Mouse (Mus musculus) CH12.LX (cell line): ENCODE measurements around the gene Defb25. TPM values are rescaled to one million over a fixed set of nuclear protein-coding genes. Genes with fewer than 3 reads are reported as not detected.

Source experiments
- DNase-seq: peaks from one replicate; pipeline ENCODE4 v3.0.0-alpha.2; 2013; ENCODE audit errors: extremely low read depth
- H3K27ac ChIP-seq: 2 replicates; pipeline ENCODE4 v1.5.1; 2012; ENCODE audit warnings: low read depth, mild to moderate bottlenecking, control low read depth, moderate library complexity; ENCODE audit not compliant: insufficient read depth
- H3K27me3 ChIP-seq: replicated peaks from 2 replicates; pipeline ENCODE3; 2012; ENCODE audit warnings: inconsistent platforms
- H3K36me3 ChIP-seq, 2 experiments: replicated peaks in 1 of 2; 2 replicates each; pipeline versions ENCODE3 to v1.6.1; 2012; ENCODE audit warnings: inconsistent platforms in 1 of 2, low read length in 1 of 2, mild to moderate bottlenecking in 1 of 2, mixed read lengths in 1 of 2, moderate library complexity in 1 of 2; ENCODE audit not compliant: control insufficient read depth in 1 of 2, insufficient read depth in 1 of 2
- H3K4me1 ChIP-seq, 2 experiments: 2 replicates each; pipeline ENCODE4 v1.6.1; 2012; ENCODE audit warnings: inconsistent platforms in 1 of 2, moderate library complexity in 1 of 2; ENCODE audit not compliant: insufficient read depth in 2 of 2, control insufficient read depth in 1 of 2
- H3K4me2 ChIP-seq: 2 replicates; pipeline ENCODE4 v1.6.1; 2012; ENCODE audit warnings: low read depth, mild to moderate bottlenecking, control low read depth; ENCODE audit not compliant: poor library complexity, insufficient read depth, severe bottlenecking
- H3K4me3 ChIP-seq, 3 experiments: fragments of 150-350 bp in 1 of 3; sonication (generic) in 1 of 3; replicated peaks in 1 of 3; 2 replicates each; pipeline versions ENCODE3 to v1.5.1; 2011 to 2012; ENCODE audit warnings: low read depth in 2 of 3, low read length in 2 of 3, mild to moderate bottlenecking in 2 of 3, moderate library complexity in 2 of 3, control low read depth in 1 of 3, improper control_type of control experiment in 1 of 3, inconsistent platforms in 1 of 3, mixed read lengths in 1 of 3; ENCODE audit not compliant: poor library complexity in 1 of 3
- H3K79me2 ChIP-seq: replicated peaks from 2 replicates; pipeline ENCODE4 v1.6.1; 2012; ENCODE audit warnings: mild to moderate bottlenecking, moderate library complexity; ENCODE audit not compliant: control insufficient read depth, poor library complexity, insufficient read depth, severe bottlenecking; ENCODE audit errors: extremely low read depth
- H3K9ac ChIP-seq: 2 replicates; pipeline ENCODE4 v1.6.1; 2012; ENCODE audit warnings: low read depth, mild to moderate bottlenecking, control low read depth, moderate library complexity; ENCODE audit not compliant: insufficient read depth
- H3K9me3 ChIP-seq: replicated peaks from 2 replicates; pipeline ENCODE3; 2012; ENCODE audit warnings: low read length, inconsistent platforms, mixed read lengths
- BHLHE40 ChIP-seq: IDR thresholded peaks from 2 replicates; pipeline ENCODE4 v1.6.1; 2011; ENCODE audit warnings: mild to moderate bottlenecking, low read depth, low read length, improper control_type of control experiment
- CHD1 ChIP-seq: IDR thresholded peaks from 2 replicates; pipeline ENCODE4 v1.6.1; 2012; ENCODE audit warnings: low read depth, low read length, improper control_type of control experiment, inconsistent platforms
- CHD2 ChIP-seq: IDR thresholded peaks from 2 replicates; pipeline ENCODE4 v1.6.1; 2011; ENCODE audit warnings: low read length, improper control_type of control experiment
- CTCF ChIP-seq, 2 experiments: IDR thresholded peaks in 1 of 2; conservative IDR thresholded peaks in 1 of 2; 2 replicates each; pipeline ENCODE4 v1.5.1; 2011 to 2012; ENCODE audit warnings: low read depth in 2 of 2, low read length in 2 of 2, improper control_type of control experiment in 1 of 2, inconsistent platforms in 1 of 2, mild to moderate bottlenecking in 1 of 2, moderate library complexity in 1 of 2
- E2F4 ChIP-seq: IDR thresholded peaks from 2 replicates; pipeline ENCODE4 v1.6.1; 2011; ENCODE audit warnings: low read depth, low read length, improper control_type of control experiment; ENCODE audit not compliant: insufficient replicate concordance
- ELF1 ChIP-seq: IDR thresholded peaks from 2 replicates; pipeline ENCODE4 v1.6.1; 2014; ENCODE audit warnings: low read depth, mild to moderate bottlenecking, inconsistent platforms, low read length, improper control_type of control experiment
- EP300 ChIP-seq: IDR thresholded peaks from 2 replicates; pipeline ENCODE4 v1.6.1; 2011; ENCODE audit warnings: low read length, improper control_type of control experiment
- ETS1 ChIP-seq: conservative IDR thresholded peaks from 2 replicates; pipeline ENCODE4 v1.6.1; 2012; ENCODE audit warnings: low read depth, mild to moderate bottlenecking, inconsistent platforms, low read length, improper control_type of control experiment, moderate library complexity
- HCFC1 ChIP-seq: IDR thresholded peaks from 2 replicates; pipeline ENCODE4 v1.6.1; 2012; ENCODE audit warnings: low read depth, mild to moderate bottlenecking, inconsistent platforms, low read length, improper control_type of control experiment
- JUN ChIP-seq: IDR thresholded peaks from 2 replicates; pipeline ENCODE4 v1.6.1; 2011; ENCODE audit warnings: low read depth, mild to moderate bottlenecking, low read length, improper control_type of control experiment, moderate library complexity; ENCODE audit not compliant: insufficient read depth
- KAT2A ChIP-seq: IDR thresholded peaks from 2 replicates; pipeline ENCODE4 v1.6.1; 2012; ENCODE audit warnings: low read length, improper control_type of control experiment, inconsistent platforms; ENCODE audit not compliant: insufficient replicate concordance
- MAFK ChIP-seq: IDR thresholded peaks from 2 replicates; pipeline ENCODE4 v1.6.1; 2011; ENCODE audit warnings: low read length, improper control_type of control experiment; ENCODE audit not compliant: insufficient replicate concordance
- MAX ChIP-seq: IDR thresholded peaks from 2 replicates; pipeline ENCODE4 v1.6.1; 2011; ENCODE audit warnings: low read length, improper control_type of control experiment
- MXI1 ChIP-seq: IDR thresholded peaks from 2 replicates; pipeline ENCODE4 v1.6.1; 2011; ENCODE audit warnings: mild to moderate bottlenecking, low read depth, low read length, improper control_type of control experiment
- MYC ChIP-seq: IDR thresholded peaks from 2 replicates; pipeline ENCODE4 v1.6.1; 2011; ENCODE audit warnings: low read depth, mild to moderate bottlenecking, improper control_type of control experiment, low read length
- NELFE ChIP-seq: IDR thresholded peaks from 2 replicates; pipeline ENCODE4 v1.6.1; 2011; ENCODE audit warnings: low read depth, low read length, improper control_type of control experiment
- POLR2A ChIP-seq: IDR thresholded peaks from 2 replicates; pipeline ENCODE4 v1.6.1; 2011; ENCODE audit warnings: low read depth, mild to moderate bottlenecking, improper control_type of control experiment, low read length
- POLR2AphosphoS2 ChIP-seq: IDR thresholded peaks from 2 replicates; pipeline ENCODE4 v1.6.1; 2011; ENCODE audit warnings: low read depth, low read length, improper control_type of control experiment
- RAD21 ChIP-seq: IDR thresholded peaks from 2 replicates; pipeline ENCODE4 v1.6.1; 2011; ENCODE audit warnings: low read depth, mild to moderate bottlenecking, low read length, improper control_type of control experiment, moderate library complexity
- RCOR1 ChIP-seq: conservative IDR thresholded peaks from 2 replicates; pipeline ENCODE4 v1.6.1; 2012; ENCODE audit warnings: low read depth, mild to moderate bottlenecking, inconsistent platforms, low read length, improper control_type of control experiment
- SIN3A ChIP-seq: IDR thresholded peaks from 2 replicates; pipeline ENCODE4 v1.6.1; 2012; ENCODE audit warnings: low read length, improper control_type of control experiment, inconsistent platforms
- SMC3 ChIP-seq: IDR thresholded peaks from 2 replicates; pipeline ENCODE4 v1.6.1; 2011; ENCODE audit warnings: low read depth, low read length, improper control_type of control experiment
- TBP ChIP-seq: conservative IDR thresholded peaks from 2 replicates; pipeline ENCODE4 v1.6.1; 2011; ENCODE audit warnings: low read depth, low read length, improper control_type of control experiment
- TCF12 ChIP-seq: IDR thresholded peaks from 2 replicates; pipeline ENCODE4 v1.6.1; 2014; ENCODE audit warnings: low read depth, mild to moderate bottlenecking, inconsistent platforms, low read length, improper control_type of control experiment
- UBTF ChIP-seq: IDR thresholded peaks from 2 replicates; pipeline ENCODE4 v1.6.1; 2012; ENCODE audit warnings: low read depth, mild to moderate bottlenecking, inconsistent platforms, low read length, improper control_type of control experiment, moderate library complexity
- USF1 ChIP-seq: IDR thresholded peaks from 2 replicates; pipeline ENCODE4 v1.6.1; 2014; ENCODE audit warnings: low read depth, mild to moderate bottlenecking, inconsistent platforms, low read length, improper control_type of control experiment
- USF2 ChIP-seq: conservative IDR thresholded peaks from 2 replicates; pipeline ENCODE4 v1.6.1; 2011; ENCODE audit warnings: low read depth, low read length, improper control_type of control experiment
- ZC3H11A ChIP-seq: IDR thresholded peaks from 2 replicates; pipeline ENCODE4 v1.6.1; 2012; ENCODE audit warnings: low read depth, mild to moderate bottlenecking, inconsistent platforms, low read length, improper control_type of control experiment
- ZMIZ1 ChIP-seq: IDR thresholded peaks from 2 replicates; pipeline ENCODE4 v1.6.1; 2012; ENCODE audit warnings: low read depth, mild to moderate bottlenecking, inconsistent platforms, low read length, improper control_type of control experiment
- ZNF384 ChIP-seq: IDR thresholded peaks from 2 replicates; pipeline ENCODE4 v1.6.1; 2012; ENCODE audit warnings: low read depth, low read length, improper control_type of control experiment, inconsistent platforms
- dilution Hi-C: fragments of 300-500 bp; cut with MboI; formaldehyde crosslinking; loops from 2 replicates; pipeline ENCODE4 v1.14.3; 2020; ENCODE audit warnings: low sequenced_read_pairs; ENCODE audit not compliant: extremely low pct_unique_long_range_greater_than_20kb, extremely low pct_ligation_motif_present
- in situ Hi-C: fragments of 300-500 bp; cut with MboI; formaldehyde crosslinking; loops from 3 replicates; pipeline ENCODE4 v1.14.3; 2019; ENCODE audit warnings: low sequenced_read_pairs, low pct_ligation_motif_present, low pct_unique_long_range_greater_than_20kb, mixed read lengths
- polyA plus RNA-seq: library from polyadenylated mRNA; unstranded; fragments of >175 nt; gene quantifications from 2 replicates; pipeline ENCODE4 v1.2.1, GENCODE M21; 2012; ENCODE audit warnings: low read depth; ENCODE audit not compliant: insufficient read length
- total RNA-seq, 2 experiments: library from RNA; depleted of rRNA; stranded (reverse); fragments of 300-350 nt in 1 of 2; fragments of >200 nt in 1 of 2; gene quantifications; 2 replicates each; pipeline ENCODE4 v1.2.3; 2012 to 2014

Defb25 gene
- total and polyA plus RNA-seq, 3 experiments: 1.8 TPM; not detected in 2

DNA sequence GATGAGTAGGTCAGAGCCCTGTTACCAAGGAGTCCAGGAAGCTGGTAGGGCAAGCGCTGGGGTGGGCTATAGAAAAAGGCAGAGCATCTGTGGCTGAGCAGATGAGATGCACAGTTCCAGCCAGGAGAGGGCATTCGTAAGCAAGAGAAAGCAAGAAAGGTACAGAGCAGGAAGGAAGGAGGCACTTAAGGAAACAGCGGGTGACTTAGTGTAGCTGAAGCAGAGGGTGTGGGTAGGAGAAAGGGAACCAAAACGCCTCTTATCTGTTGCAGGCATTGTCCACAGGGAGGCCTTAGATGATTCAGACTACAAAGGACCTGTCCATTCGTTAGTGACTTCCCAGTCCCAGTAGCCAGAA, 48.8 kb upstream of the Defb25 start:
- dilution Hi-C loops: no loop called here
- in situ Hi-C loops: no loop called here
- Histone ChIP-seq H3K27me3 (no peaks in the 10 kb centered on the region), H3K27ac (peak overlapping the region; percentile 80), H3K4me1 (peaks cover 19 to 53% of the 10 kb centered on the region in 2 experiments), H3K9me3 (no peaks in the 10 kb centered on the region), H3K36me3 (peaks cover 25 to 44% of the 10 kb centered on the region in 2 experiments), H3K4me2 (peak overlapping the region; percentile 90), H3K79me2 (peaks cover 63% of the 10 kb centered on the region), H3K4me3 (peak overlapping the region; percentile 79 to 96 (median 92)), H3K9ac (peak overlapping the region; percentile 45; the same call in 1 of the 2 replicates)
- peak; percentile 82 for DNase-seq
- TF ChIP-seq SIN3A: 0 out of 2 replicates have a peak, but pooled peaks have one; percentile 11
- peak in 1 of 2 experiments; percentile 70; a peak in 3 of 4 replicates for TF ChIP-seq CTCF (conservative IDR thresholded peaks at IDR 0.05 in 1 of 2, IDR thresholded peaks at IDR 0.05 in 1 of 2; ENCODE audit: low read depth in 2 of 2, low read length in 2 of 2)
- no peak for TF ChIP-seq CHD2
- peak; percentile 58 for TF ChIP-seq RAD21
- TF ChIP-seq NELFE: 0 out of 2 replicates have a peak, but pooled peaks have one; percentile 7
- 0 out of 2 replicates have a peak, but pooled peaks have one; percentile 6 for TF ChIP-seq MAX
- TF ChIP-seq MAFK: no peak
- peak; percentile 7; the same call in 1 of the 2 replicates for TF ChIP-seq TCF12
- TF ChIP-seq UBTF: 0 out of 2 replicates have a peak, but pooled peaks have one; percentile 8
- TF ChIP-seq SMC3: peak; percentile 41
- TF ChIP-seq E2F4: no peak
- TF ChIP-seq ELF1: peak; percentile 68
- TF ChIP-seq EP300: no peak
- TF ChIP-seq POLR2AphosphoS2: no peak

DNA sequence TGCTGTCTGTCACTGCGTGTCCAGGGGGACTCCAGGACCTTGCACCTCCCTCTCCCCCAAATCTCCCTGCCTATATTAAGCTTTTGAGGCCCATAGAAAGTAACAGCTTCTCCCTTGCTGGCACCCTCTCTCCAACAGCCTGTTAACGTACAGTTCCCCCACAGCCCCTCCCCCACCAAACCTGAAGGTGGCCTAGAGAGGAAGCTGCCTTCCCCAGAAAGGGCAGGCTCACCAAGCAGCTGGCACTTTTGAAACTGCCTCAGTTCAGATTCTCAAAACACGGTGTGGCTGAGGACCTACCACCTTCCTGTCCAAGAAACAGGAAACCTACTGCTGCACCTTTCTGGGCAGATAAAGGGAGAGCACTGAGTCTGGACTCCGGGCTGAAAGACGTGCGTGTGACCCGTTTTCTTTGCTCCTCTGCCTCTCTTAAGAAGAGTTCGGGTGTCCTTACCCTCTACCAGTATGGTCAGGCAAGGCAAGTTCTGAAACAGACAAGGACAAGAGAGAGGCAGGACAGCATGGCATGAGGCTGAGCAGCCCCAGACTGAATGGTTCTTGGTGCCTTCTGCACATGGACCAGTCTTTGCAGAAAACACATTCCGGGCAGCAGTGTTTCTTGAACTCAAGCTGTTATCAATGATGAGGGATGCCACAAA, 48.3 kb upstream of the Defb25 start:
- DNase-seq: peak; percentile 82
- in situ Hi-C loops: no loop called here
- H3K9ac ChIP-seq: peak overlapping the region; percentile 81
- H3K9me3 ChIP-seq: no peaks in the 10 kb centered on the region
- H3K27me3 ChIP-seq: no peaks in the 10 kb centered on the region
- dilution Hi-C loops: no loop called here
- peaks cover 20 to 39% of the 10 kb centered on the region in 2 experiments for H3K36me3 ChIP-seq
- peaks cover 19 to 48% of the 10 kb centered on the region in 2 experiments for H3K4me1 ChIP-seq
- H3K27ac ChIP-seq: peak overlapping the region; percentile 80
- peak overlapping the region; percentile 79 to 96 (median 92) for H3K4me3 ChIP-seq
- H3K4me2 ChIP-seq: peak overlapping the region; percentile 90
- H3K79me2 ChIP-seq: peaks cover 62% of the 10 kb centered on the region
- TF ChIP-seq RCOR1 (0 out of 2 replicates have a peak, but pooled peaks have one; percentile 46), TBP (no peak), ETS1 (peak; percentile 36; the same call in 1 of the 2 replicates), BHLHE40 (no peak), CHD1 (0 out of 2 replicates have a peak, but pooled peaks have one; percentile 47), POLR2AphosphoS2 (no peak), HCFC1 (0 out of 2 replicates have a peak, but pooled peaks have one; percentile 23), EP300 (0 out of 2 replicates have a peak, but pooled peaks have one; percentile 33), UBTF (0 out of 2 replicates have a peak, but pooled peaks have one; percentile 65), USF2 (no peak), MAFK (no peak), SIN3A (peak; percentile 85), SMC3 (no peak), E2F4 (no peak), USF1 (no peak), ZMIZ1 (no peak), ZC3H11A (no peak), KAT2A (no peak), MYC (peak; percentile 60; the same call in 1 of the 2 replicates), MAX (0 out of 2 replicates have a peak, but pooled peaks have one; percentile 33), POLR2A (no peak), NELFE (0 out of 2 replicates have a peak, but pooled peaks have one; percentile 16), JUN (no peak), MXI1 (peak; percentile 50; the same call in 1 of the 2 replicates), ZNF384 (no peak)
